Mouse (Mus musculus): Measurements from ENCODE around the gene Ogfod3.

The Ogfod3 gene

GRCm38 (mm10) chr11:121198622-121199021, 5.9 kb downstream of the Ogfod3 start:
- no peak for DNase-seq

GRCm38 (mm10) chr11:121193415-121193814, 11.1 kb downstream of the Ogfod3 start:
- DNase-seq = no peak

- DNase-seq = no peak
These were observed 11.8 kb downstream of the Ogfod3 start for GRCm38 (mm10) chr11:121192742-121193141.

GRCm38 (mm10) chr11:121189681-121190080, 14.8 kb downstream of the Ogfod3 start:
- peak; percentile 74 for DNase-seq

- peak; percentile 51 for DNase-seq
These were observed 27.9 kb downstream of the Ogfod3 start for GRCm38 (mm10) chr11:121176285-121177270.

- DNase-seq = no peak
These were observed 30.3 kb downstream of the Ogfod3 start for GRCm38 (mm10) chr11:121174234-121174633.

- DNase-seq = no peak
These were observed 31.3 kb downstream of the Ogfod3 start for GRCm38 (mm10) chr11:121173203-121173602.

- no peak for DNase-seq
These were observed 40.8 kb downstream of the Ogfod3 start for GRCm38 (mm10) chr11:121163751-121164150.

GRCm38 (mm10) chr11:121160636-121161346, 43.7 kb downstream of the Ogfod3 start:
- DNase-seq = no peak

- no peak for DNase-seq
These were observed 44.5 kb downstream of the Ogfod3 start, which contains the start of gene Uts2r for GRCm38 (mm10) chr11:121159971-121160370. Gene Uts2r (plus strand): TSS chr11:121160271.

GRCm38 (mm10) chr11:121156411-121156891, 48.1 kb downstream of the Ogfod3 start:
- DNase-seq = peak; percentile 55

GRCm38 (mm10) chr11:121154203-121154602, 50.3 kb downstream of the Ogfod3 start:
- no peak for DNase-seq

- DNase-seq = no peak
These were observed 56.3 kb downstream of the Ogfod3 start for GRCm38 (mm10) chr11:121148193-121148592.

GRCm38 (mm10) chr11:121145865-121146264, 58.6 kb downstream of the Ogfod3 start, which contains the start of gene Tex19.1:
Gene Tex19.1 (plus strand): TSS chr11:121146143.
- no peak for DNase-seq

GRCm38 (mm10) chr11:121143325-121144015, 61.0 kb downstream of the Ogfod3 start:
- DNase-seq = no peak

- DNase-seq = no peak
These were observed 65.8 kb downstream of the Ogfod3 start for GRCm38 (mm10) chr11:121138732-121139131.

GRCm38 (mm10) chr11:121137682-121138081, 66.8 kb downstream of the Ogfod3 start:
- DNase-seq = no peak

- DNase-seq = no peak
These were observed 69.9 kb downstream of the Ogfod3 start for GRCm38 (mm10) chr11:121134600-121134999.

GRCm38 (mm10) chr11:121129616-121130015, 74.9 kb downstream of the Ogfod3 start:
- no peak for DNase-seq
